Mouse (Mus musculus): Measurements from ENCODE around the gene Gsc. TPM values are rescaled to one million over a fixed set of nuclear protein-coding genes. Genes with fewer than 3 reads are reported as not detected.

Gsc gene
- not detected in 2 replicates for polyA plus RNA-seq (2015; fragmentation: Nextera tagmentation; extraction: Ambion mirVana)

GRCm38 (mm10) chr12:104472601-104473424, at the start of gene Gsc:
Gsc (minus strand) TSS chr12:104473330.
- Histone ChIP-seq H3K4me2 (replicated peaks; ENCODE audit: low read depth, low read length) (peak within 1 kb of the TSS; percentile 95), H3K9me3 (ENCODE audit: low read length) (no peaks in the 10 kb centered on the region), H3K27ac (ENCODE audit: low read length) (no peak within 1 kb of the TSS), H3K4me1 (ENCODE audit: insufficient read depth, low read length) (peaks cover 19% of the 10 kb centered on the region; the same call in 1 of the 2 replicates), H3K27me3 (ENCODE audit: insufficient read depth, low read length) (peaks cover 92% of the 10 kb centered on the region), H3K9ac (replicated peaks; ENCODE audit: low read length) (peak within 1 kb of the TSS; percentile 57), H3K36me3 (ENCODE audit: insufficient read depth, low read length) (no peaks in the 10 kb centered on the region), H3K4me3 (ENCODE audit: low read length) (peak within 1 kb of the TSS; percentile 63)
- under 1% methylated on average over 96 of the region's 97 CpGs for WGBS
- ATAC-seq (ENCODE audit: low FRiP score, low TSS enrichment), result 0 out of 2 replicates have a peak, but pooled peaks have one; percentile 25

- Histone ChIP-seq H3K36me3 (ENCODE audit: insufficient read depth, low read length) (no peaks in the 10 kb centered on the region), H3K9me3 (ENCODE audit: low read length) (peaks cover 5% of the 10 kb centered on the region), H3K4me2 (replicated peaks; ENCODE audit: low read depth, low read length) (no peak overlapping the region), H3K9ac (replicated peaks; ENCODE audit: low read length) (no peak overlapping the region), H3K27me3 (ENCODE audit: insufficient read depth, low read length) (no peaks in the 10 kb centered on the region), H3K4me3 (ENCODE audit: low read length) (no peak overlapping the region), H3K4me1 (ENCODE audit: insufficient read depth, low read length) (no peaks in the 10 kb centered on the region), H3K27ac (ENCODE audit: low read length) (no peak overlapping the region)
- WGBS, result 91% methylated on average over 5 of the region's 5 CpGs
- ATAC-seq (ENCODE audit: low FRiP score, low TSS enrichment), result no peak
Observed at GRCm38 (mm10) chr12:104519721-104520120, 46.6 kb upstream of the Gsc start.

- Histone ChIP-seq H3K4me3 (ENCODE audit: low read length) (no peak overlapping the region), H3K9me3 (ENCODE audit: low read length) (no peaks in the 10 kb centered on the region), H3K4me1 (ENCODE audit: insufficient read depth, low read length) (no peaks in the 10 kb centered on the region), H3K9ac (replicated peaks; ENCODE audit: low read length) (no peak overlapping the region), H3K27me3 (ENCODE audit: insufficient read depth, low read length) (no peaks in the 10 kb centered on the region), H3K4me2 (replicated peaks; ENCODE audit: low read depth, low read length) (no peak overlapping the region), H3K27ac (ENCODE audit: low read length) (no peak overlapping the region), H3K36me3 (ENCODE audit: insufficient read depth, low read length) (no peaks in the 10 kb centered on the region)
- no peak for ATAC-seq (ENCODE audit: low FRiP score, low TSS enrichment)
- WGBS, result 67% methylated on average over 7 of the region's 7 CpGs
Observed at GRCm38 (mm10) chr12:104507911-104508310, 34.8 kb upstream of the Gsc start.

DNA sequence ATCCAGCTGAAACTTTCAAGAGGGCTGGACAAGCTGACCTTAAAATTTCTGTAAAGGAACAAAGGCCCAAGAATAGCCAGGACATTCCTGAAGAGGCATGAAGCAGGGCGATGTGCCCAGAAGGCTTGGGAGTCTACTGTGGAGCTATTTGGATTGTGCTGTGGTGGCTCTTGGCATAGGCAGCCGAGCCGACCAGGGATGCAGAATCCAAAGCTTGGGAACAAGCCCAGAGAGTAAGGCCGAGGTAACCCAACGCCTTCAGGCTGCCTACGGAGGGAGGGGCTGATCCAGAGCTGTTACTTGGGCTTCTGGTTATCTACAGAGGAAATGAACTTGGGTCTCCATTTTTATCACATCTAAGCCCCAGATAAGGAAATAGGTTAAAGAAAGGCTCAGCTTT, 18.9 kb upstream of the Gsc start:
- no peaks in the 10 kb centered on the region for H3K27me3 ChIP-seq (ENCODE audit: insufficient read depth, low read length)
- H3K9ac ChIP-seq (replicated peaks; ENCODE audit: low read length), result no peak overlapping the region
- H3K36me3 ChIP-seq (ENCODE audit: insufficient read depth, low read length), result no peaks in the 10 kb centered on the region
- no peak overlapping the region for H3K27ac ChIP-seq (ENCODE audit: low read length)
- H3K4me2 ChIP-seq (replicated peaks; ENCODE audit: low read depth, low read length), result no peak overlapping the region
- no peak for ATAC-seq (ENCODE audit: low FRiP score, low TSS enrichment)
- WGBS, result 57% methylated on average over 6 of the region's 6 CpGs
- no peaks in the 10 kb centered on the region for H3K9me3 ChIP-seq (ENCODE audit: low read length)
- no peaks in the 10 kb centered on the region for H3K4me1 ChIP-seq (ENCODE audit: insufficient read depth, low read length)
- no peak overlapping the region for H3K4me3 ChIP-seq (ENCODE audit: low read length)

DNA sequence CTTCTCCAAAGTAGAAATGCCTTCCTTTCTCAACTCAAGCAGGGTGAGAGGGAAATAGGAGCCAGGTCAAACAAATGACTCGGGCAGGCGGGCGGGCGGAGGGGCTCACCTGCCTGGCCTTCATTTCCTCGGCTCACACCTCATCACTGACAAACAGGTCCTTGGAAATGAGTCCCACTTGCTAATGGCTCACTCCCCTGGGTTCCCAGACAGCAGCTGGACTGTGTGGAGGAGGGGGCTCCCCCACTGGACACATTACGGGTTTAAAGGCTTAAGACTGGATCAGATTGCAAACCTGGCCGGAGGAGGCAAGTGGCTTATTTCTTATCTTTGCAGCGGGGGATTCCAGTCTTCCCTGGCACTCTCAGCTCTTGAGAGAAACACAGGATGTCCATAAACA, 13.1 kb upstream of the Gsc start:
- H3K36me3 ChIP-seq (ENCODE audit: insufficient read depth, low read length), result no peaks in the 10 kb centered on the region
- H3K9ac ChIP-seq (replicated peaks; ENCODE audit: low read length), result no peak overlapping the region
- 15% methylated on average over 8 of the region's 8 CpGs for WGBS
- no peaks in the 10 kb centered on the region for H3K9me3 ChIP-seq (ENCODE audit: low read length)
- H3K4me3 ChIP-seq (ENCODE audit: low read length), result no peak overlapping the region
- ATAC-seq (ENCODE audit: low FRiP score, low TSS enrichment), result no peak
- no peaks in the 10 kb centered on the region for H3K4me1 ChIP-seq (ENCODE audit: insufficient read depth, low read length)
- peaks cover 15% of the 10 kb centered on the region for H3K27me3 ChIP-seq (ENCODE audit: insufficient read depth, low read length)
- H3K4me2 ChIP-seq (replicated peaks; ENCODE audit: low read depth, low read length), result no peak overlapping the region
- H3K27ac ChIP-seq (ENCODE audit: low read length), result no peak overlapping the region

DNA sequence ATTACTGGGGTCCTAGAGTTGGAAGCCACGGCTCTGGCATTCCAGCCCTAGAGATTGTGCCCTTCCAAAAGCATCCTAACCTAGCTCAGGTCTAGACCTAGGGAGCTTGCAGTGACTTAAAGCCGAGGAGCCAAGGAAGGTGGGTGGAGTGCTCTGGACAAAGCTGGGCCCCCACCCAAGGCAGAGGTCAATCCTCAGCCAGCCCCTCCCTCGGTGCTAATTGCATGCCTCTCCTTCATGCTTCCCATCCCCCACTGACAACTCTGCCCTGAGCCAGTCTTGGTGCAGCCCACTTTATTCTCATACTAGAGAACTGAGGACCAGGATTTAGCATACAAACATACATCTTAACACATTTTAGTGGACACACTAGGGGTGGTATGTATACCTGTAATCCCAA, 12.0 kb upstream of the Gsc start:
- 15% methylated on average over 3 of the region's 3 CpGs for WGBS
- no peak overlapping the region for H3K4me2 ChIP-seq (replicated peaks; ENCODE audit: low read depth, low read length)
- no peak for ATAC-seq (ENCODE audit: low FRiP score, low TSS enrichment)

GRCm38 (mm10) chr12:104481007-104481406, 7.9 kb upstream of the Gsc start:
- H3K9ac ChIP-seq (replicated peaks; ENCODE audit: low read length), result no peak overlapping the region
- H3K36me3 ChIP-seq (ENCODE audit: insufficient read depth, low read length), result no peaks in the 10 kb centered on the region
- no peaks in the 10 kb centered on the region for H3K4me1 ChIP-seq (ENCODE audit: insufficient read depth, low read length)
- peaks cover 58% of the 10 kb centered on the region for H3K27me3 ChIP-seq (ENCODE audit: insufficient read depth, low read length)
- H3K27ac ChIP-seq (ENCODE audit: low read length), result no peak overlapping the region
- WGBS, result 61% methylated on average over 10 of the region's 10 CpGs
- no peaks in the 10 kb centered on the region for H3K9me3 ChIP-seq (ENCODE audit: low read length)
- no peak for ATAC-seq (ENCODE audit: low FRiP score, low TSS enrichment)
- no peak overlapping the region for H3K4me2 ChIP-seq (replicated peaks; ENCODE audit: low read depth, low read length)
- no peak overlapping the region for H3K4me3 ChIP-seq (ENCODE audit: low read length)

More for the DNA sequence above, 12.0 kb upstream of the Gsc start:
- Histone ChIP-seq H3K9ac (replicated peaks; ENCODE audit: low read length) (no peak overlapping the region), H3K4me3 (ENCODE audit: low read length) (no peak overlapping the region), H3K27ac (ENCODE audit: low read length) (no peak overlapping the region), H3K36me3 (ENCODE audit: insufficient read depth, low read length) (no peaks in the 10 kb centered on the region), H3K27me3 (ENCODE audit: insufficient read depth, low read length) (peaks cover 25% of the 10 kb centered on the region), H3K4me1 (ENCODE audit: insufficient read depth, low read length) (no peaks in the 10 kb centered on the region), H3K9me3 (ENCODE audit: low read length) (no peaks in the 10 kb centered on the region)

GRCm38 (mm10) chr12:104478193-104478592, 5.1 kb upstream of the Gsc start:
- no peak for ATAC-seq (ENCODE audit: low FRiP score, low TSS enrichment)
- no peaks in the 10 kb centered on the region for H3K36me3 ChIP-seq (ENCODE audit: insufficient read depth, low read length)
- no peak overlapping the region for H3K27ac ChIP-seq (ENCODE audit: low read length)
- H3K9ac ChIP-seq (replicated peaks; ENCODE audit: low read length), result no peak overlapping the region
- H3K27me3 ChIP-seq (ENCODE audit: insufficient read depth, low read length), result peaks cover 80% of the 10 kb centered on the region
- H3K4me2 ChIP-seq (replicated peaks; ENCODE audit: low read depth, low read length), result no peak overlapping the region
- WGBS, result 2% methylated on average over 4 of the region's 4 CpGs
- 0 out of 2 replicates have a peak, but pooled peaks cover 4% of the 10 kb centered on the region for H3K4me1 ChIP-seq (ENCODE audit: insufficient read depth, low read length)
- H3K4me3 ChIP-seq (ENCODE audit: low read length), result no peak overlapping the region
- H3K9me3 ChIP-seq (ENCODE audit: low read length), result no peaks in the 10 kb centered on the region

DNA sequence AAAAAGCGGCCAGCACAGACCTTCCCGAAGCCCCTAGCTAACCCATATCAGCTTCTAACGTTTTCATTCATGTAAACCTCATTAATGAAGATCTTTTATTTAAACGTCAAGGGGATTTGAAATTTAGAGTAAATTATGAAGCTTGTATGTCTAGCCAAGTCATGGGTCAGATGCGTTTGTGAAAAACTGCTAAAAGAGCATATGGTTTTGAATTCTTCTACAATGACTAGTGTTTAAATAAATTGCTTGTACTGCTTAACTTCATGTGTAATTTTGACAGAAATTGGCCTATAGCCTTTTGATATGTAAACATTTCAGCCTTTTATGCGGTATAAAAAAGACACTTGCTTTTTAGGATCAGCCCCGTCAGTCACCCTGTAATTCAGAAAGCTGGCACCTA, 4.4 kb upstream of the Gsc start:
- 4% methylated on average over 7 of the region's 7 CpGs for WGBS
- Histone ChIP-seq H3K4me1 (ENCODE audit: insufficient read depth, low read length) (0 out of 2 replicates have a peak, but pooled peaks cover 9% of the 10 kb centered on the region), H3K27me3 (ENCODE audit: insufficient read depth, low read length) (peaks cover 85% of the 10 kb centered on the region), H3K4me2 (replicated peaks; ENCODE audit: low read depth, low read length) (no peak overlapping the region), H3K9me3 (ENCODE audit: low read length) (no peaks in the 10 kb centered on the region), H3K4me3 (ENCODE audit: low read length) (no peak overlapping the region), H3K9ac (replicated peaks; ENCODE audit: low read length) (no peak overlapping the region), H3K36me3 (ENCODE audit: insufficient read depth, low read length) (no peaks in the 10 kb centered on the region), H3K27ac (ENCODE audit: low read length) (no peak overlapping the region)
- ATAC-seq (ENCODE audit: low FRiP score, low TSS enrichment), result no peak

GRCm38 (mm10) chr12:104477066-104477465, 3.9 kb upstream of the Gsc start:
- H3K9ac ChIP-seq (replicated peaks; ENCODE audit: low read length), result no peak overlapping the region
- H3K9me3 ChIP-seq (ENCODE audit: low read length), result no peaks in the 10 kb centered on the region
- H3K36me3 ChIP-seq (ENCODE audit: insufficient read depth, low read length), result no peaks in the 10 kb centered on the region
- H3K27ac ChIP-seq (ENCODE audit: low read length), result no peak overlapping the region
- peaks cover 10% of the 10 kb centered on the region; the same call in 1 of the 2 replicates for H3K4me1 ChIP-seq (ENCODE audit: insufficient read depth, low read length)
- no peak overlapping the region for H3K4me2 ChIP-seq (replicated peaks; ENCODE audit: low read depth, low read length)
- H3K27me3 ChIP-seq (ENCODE audit: insufficient read depth, low read length), result peaks cover 86% of the 10 kb centered on the region
- ATAC-seq (ENCODE audit: low FRiP score, low TSS enrichment), result no peak
- WGBS, result 2% methylated on average over 12 of the region's 12 CpGs
- H3K4me3 ChIP-seq (ENCODE audit: low read length), result no peak overlapping the region
